Mouse (Mus musculus): ENCODE data around the gene 4632433K11Rik.

DNA sequence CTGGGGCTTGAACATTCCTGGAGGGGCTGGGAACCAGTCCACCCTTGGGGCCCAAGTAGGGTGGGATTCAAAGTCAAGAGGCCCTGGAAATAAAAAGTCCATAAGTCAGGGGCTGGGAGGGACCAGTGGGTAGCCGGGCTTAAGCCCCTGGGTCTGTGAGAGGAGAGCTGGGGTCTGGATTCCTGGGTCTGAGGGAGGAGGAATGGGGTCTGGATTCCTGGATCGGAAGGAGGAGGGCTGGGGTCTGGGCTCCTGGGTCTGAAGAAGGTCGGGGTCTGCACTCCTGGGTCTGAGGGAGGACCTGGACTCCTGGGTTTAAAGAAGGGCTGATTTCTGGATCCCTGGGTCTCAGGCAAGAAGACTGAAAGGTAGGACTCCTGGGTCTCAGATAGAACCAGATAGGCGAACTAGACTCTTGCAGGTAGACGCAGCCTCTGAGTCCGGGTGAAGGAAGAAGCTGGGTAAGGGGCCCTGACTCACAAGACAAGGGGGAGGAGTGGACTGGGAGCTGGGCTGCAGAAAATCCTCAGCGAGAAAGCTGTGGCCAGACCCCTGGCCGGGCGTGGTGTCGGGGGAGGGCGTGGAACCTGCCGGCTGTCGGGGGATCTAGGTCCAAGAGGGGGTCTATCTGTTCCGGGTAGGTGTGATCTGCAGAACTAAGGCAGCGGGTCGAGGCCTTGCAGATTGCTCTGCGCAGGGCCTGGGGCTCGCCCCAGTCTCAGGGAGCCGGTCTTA lies 38.5 kb upstream of the 4632433K11Rik start:
- no peak for TF ChIP-seq GATA1 (IDR thresholded peaks at IDR 0.05; ENCODE audit: borderline replicate concordance, low read length)
- no peak for TF ChIP-seq FLI1 (IDR thresholded peaks at IDR 0.05; ENCODE audit: low read length)
